Mouse (Mus musculus): ENCODE measurements around the gene Slc29a3.
"Not testable (repeated sequence)": the region's sequence is repeated elsewhere in the genome, so short reads cannot be mapped to it uniquely, and the experiment has no call there.

Gene Slc29a3

GRCm38 (mm10) chr10:60726896-60727295, 25.7 kb downstream of the Slc29a3 start:
- no peak for DNase-seq (ENCODE audit: low spot score in 2 of 2)

GRCm38 (mm10) chr10:60724496-60724895, 28.1 kb downstream of the Slc29a3 start:
- DNase-seq (ENCODE audit: low spot score in 2 of 2): no peak

GRCm38 (mm10) chr10:60723345-60723744, 29.2 kb downstream of the Slc29a3 start:
- no peak for DNase-seq (ENCODE audit: low spot score in 2 of 2)

- no peak for DNase-seq (ENCODE audit: low spot score in 2 of 2)
These were observed 31.0 kb downstream of the Slc29a3 start for GRCm38 (mm10) chr10:60721640-60722039.

- DNase-seq (ENCODE audit: low spot score in 2 of 2): no peak
These were observed 32.1 kb downstream of the Slc29a3 start for GRCm38 (mm10) chr10:60720461-60720860.

GRCm38 (mm10) chr10:60718491-60718890, 34.1 kb downstream of the Slc29a3 start:
- no peak for DNase-seq (ENCODE audit: low spot score in 2 of 2)

GRCm38 (mm10) chr10:60716449-60716848, 36.1 kb downstream of the Slc29a3 start:
- no peak for DNase-seq (ENCODE audit: low spot score in 2 of 2)

GRCm38 (mm10) chr10:60712299-60712698, 40.3 kb downstream of the Slc29a3 start:
- DNase-seq (ENCODE audit: low spot score in 2 of 2): not testable (repeated sequence)

- DNase-seq (ENCODE audit: low spot score in 2 of 2): no peak
These were observed 43.8 kb downstream of the Slc29a3 start for GRCm38 (mm10) chr10:60708837-60709236.

GRCm38 (mm10) chr10:60706268-60706667, 46.3 kb downstream of the Slc29a3 start:
- peak in 1 of 2 experiments; percentile 34 for DNase-seq (ENCODE audit: low spot score in 2 of 2)

- DNase-seq (ENCODE audit: low spot score in 2 of 2): peak; percentile 53 to 62
These were observed 47.5 kb downstream of the Slc29a3 start for GRCm38 (mm10) chr10:60705134-60705533.

- peak; percentile 76 to 79 for DNase-seq (ENCODE audit: low spot score in 2 of 2)
These were observed 54.8 kb downstream of the Slc29a3 start for GRCm38 (mm10) chr10:60697775-60698174.

GRCm38 (mm10) chr10:60696975-60697374, 55.6 kb downstream of the Slc29a3 start:
- DNase-seq (ENCODE audit: low spot score in 2 of 2): peak; percentile 66 to 70

- DNase-seq (ENCODE audit: low spot score in 2 of 2): no peak
These were observed 56.2 kb downstream of the Slc29a3 start, which contains the start of gene Cdh23 for GRCm38 (mm10) chr10:60696390-60696789. TSS of gene Cdh23 (minus strand) at chr10:60696490.

GRCm38 (mm10) chr10:60691671-60692390, 60.8 kb downstream of the Slc29a3 start:
- peak in 1 of 2 experiments; percentile 7 for DNase-seq (ENCODE audit: low spot score in 2 of 2)

- DNase-seq (ENCODE audit: low spot score in 2 of 2): peak in 1 of 2 experiments; percentile 29
These were observed 61.6 kb downstream of the Slc29a3 start for GRCm38 (mm10) chr10:60690960-60691359.

GRCm38 (mm10) chr10:60689396-60689795, 63.2 kb downstream of the Slc29a3 start:
- DNase-seq (ENCODE audit: low spot score in 2 of 2): no peak

- DNase-seq (ENCODE audit: low spot score in 2 of 2): peak in 1 of 2 experiments; percentile 19
These were observed 65.4 kb downstream of the Slc29a3 start for GRCm38 (mm10) chr10:60687011-60687776.

GRCm38 (mm10) chr10:60686641-60686975, 66.0 kb downstream of the Slc29a3 start:
- DNase-seq (ENCODE audit: low spot score in 2 of 2): no peak

- DNase-seq (ENCODE audit: low spot score in 2 of 2): no peak
These were observed 66.6 kb downstream of the Slc29a3 start for GRCm38 (mm10) chr10:60685764-60686640.

- DNase-seq (ENCODE audit: low spot score in 2 of 2): no peak
These were observed 73.7 kb downstream of the Slc29a3 start for GRCm38 (mm10) chr10:60678926-60679325.

- no peak for DNase-seq (ENCODE audit: low spot score in 2 of 2)
These were observed 75.3 kb downstream of the Slc29a3 start for GRCm38 (mm10) chr10:60677319-60677718.

Data from spleen, postnatal 36 days (tissue).